In genomic region chr3:108204470-108204869, GRCm38 (mm10) we compare ENCODE assay signal across 23 mouse cellular contexts. TPM values are rescaled to one million over a fixed set of nuclear protein-coding genes. Genes with fewer than 3 reads are reported as not detected.
A peak's percentile ranks its signal among the peaks of the same experiment; 100 is the strongest.
DNase-seq lines count a peak whose midpoint lies in the region; ATAC-seq and TF ChIP-seq lines count a peak whose summit lies in the region.
"Had no signal": no experiment of that assay in that cellular context is flagged by ENCODE, and none has a peak within 500 bp of the region (broad histone marks: within the 10 kb centered on the region; RNA-seq: fewer than 3 reads in every experiment).

No protein-coding gene starts in this region.

- peak; percentile 40 for DNase-seq in cerebellum, adult 9-11 months
- no peak for DNase-seq in midbrain, embryonic 14.5 days
- DNase-seq in midbrain, embryonic 11.5 days (ENCODE audit: low spot score, missing footprints) = no peak
- DNase-seq in ES-E14 (ENCODE audit: low read depth, low spot score) = no peak
- DNase-seq: adrenal gland, adult 8-10 months had no signal

- H3K9ac ChIP-seq in hindbrain, embryonic 12.5 days = no peak overlapping the region
- no peak overlapping the region for H3K9ac ChIP-seq in hindbrain, embryonic 16.5 days (ENCODE audit: low read depth, low read length)
- H3K9ac ChIP-seq in midbrain, embryonic 14.5 days (replicated peaks; ENCODE audit: low read length) = 0 out of 2 replicates have a peak overlapping the region, but pooled peaks have one; percentile 20
- no peak overlapping the region for H3K9ac ChIP-seq in midbrain, embryonic 11.5 days (ENCODE audit: low read length)
- H3K9ac ChIP-seq in ES-E14 (ENCODE audit: insufficient read depth, low read depth, low read length, poor library complexity, severe bottlenecking) = peak overlapping the region; percentile 9; the same call in 1 of the 2 replicates
- H3K9ac ChIP-seq: forebrain, embryonic 12.5 days; limb, embryonic 15.5 days; liver, embryonic 15.5 days; midbrain, embryonic 12.5 days; stomach, embryonic 15.5 days had no signal

- H3K4me3 ChIP-seq in hindbrain, embryonic 12.5 days = no peak overlapping the region
- H3K4me3 ChIP-seq in hindbrain, embryonic 16.5 days (ENCODE audit: low read length) = no peak overlapping the region
- H3K4me3 ChIP-seq in midbrain, embryonic 14.5 days (replicated peaks; ENCODE audit: low read depth, low read length) = no peak overlapping the region
- no peak overlapping the region for H3K4me3 ChIP-seq in midbrain, embryonic 11.5 days (ENCODE audit: low read depth, low read length)
- H3K4me3 ChIP-seq in ES-E14 (ENCODE audit: insufficient read depth in 1 of 2, low read depth in 1 of 2, low read length in 2 of 2, poor library complexity in 1 of 2, severe bottlenecking in 1 of 2) = peak overlapping the region in 1 of 2 experiments; percentile 18; a peak in 1 of 4 replicates
- H3K4me3 ChIP-seq: forebrain, embryonic 12.5 days; limb, embryonic 15.5 days; liver, embryonic 15.5 days; midbrain, embryonic 12.5 days; stomach, embryonic 15.5 days had no signal

- peaks cover 38% of the 10 kb centered on the region for H3K4me1 ChIP-seq in hindbrain, embryonic 12.5 days
- H3K4me1 ChIP-seq in hindbrain, embryonic 16.5 days (ENCODE audit: control insufficient read depth, insufficient read depth, low read depth, low read length) = peaks cover 15% of the 10 kb centered on the region
- H3K4me1 ChIP-seq in midbrain, embryonic 14.5 days (ENCODE audit: control insufficient read depth, insufficient read depth, low read length) = peaks cover 15% of the 10 kb centered on the region
- peaks cover 20% of the 10 kb centered on the region for H3K4me1 ChIP-seq in midbrain, embryonic 11.5 days (ENCODE audit: control insufficient read depth, insufficient read depth, low read length)
- peaks cover 2 to 32% of the 10 kb centered on the region in 2 experiments; a peak in 3 of 4 replicates for H3K4me1 ChIP-seq in ES-E14 (ENCODE audit: control insufficient read depth in 2 of 2, insufficient read depth in 2 of 2, low read length in 2 of 2, poor library complexity in 1 of 2)

- H3K27ac ChIP-seq in hindbrain, embryonic 12.5 days = 0 out of 2 replicates have a peak overlapping the region, but pooled peaks have one; percentile 23
- H3K27ac ChIP-seq in hindbrain, embryonic 16.5 days (ENCODE audit: low read depth, low read length) = no peak overlapping the region
- H3K27ac ChIP-seq in midbrain, embryonic 14.5 days (replicated peaks; ENCODE audit: low read depth, low read length) = no peak overlapping the region
- no peak overlapping the region for H3K27ac ChIP-seq in midbrain, embryonic 11.5 days (ENCODE audit: low read depth, low read length)
- H3K27ac ChIP-seq in ES-E14 (ENCODE audit: insufficient read depth, low read depth, low read length, poor library complexity, severe bottlenecking) = no peak overlapping the region
- H3K27ac ChIP-seq: kidney, postnatal 0 days; limb, embryonic 15.5 days; liver, embryonic 15.5 days; stomach, embryonic 15.5 days had no signal

- ATAC-seq in cerebellum, adult (ENCODE audit: insufficient number of reproducible peaks, low FRiP score, low TSS enrichment) = no peak
- ATAC-seq in hindbrain, embryonic 12.5 days (ENCODE audit: low FRiP score) = no peak
- ATAC-seq in hindbrain, embryonic 16.5 days = no peak
- no peak for ATAC-seq in midbrain, embryonic 14.5 days (ENCODE audit: low FRiP score, low TSS enrichment)
- no peak for ATAC-seq in midbrain, embryonic 11.5 days (ENCODE audit: low FRiP score)
- ATAC-seq: CD4-positive, CD25-positive, alpha-beta regulatory T cell, adult 4 months; inflammation-experienced regulatory T-cells, adult 6 months had no signal

- in situ Hi-C loops in ES-E14 (cut with MboI; ENCODE audit: low sequenced_read_pairs in 2 of 2, unreplicated experiment in 2 of 2) = no loop called here

- H3K36me3 ChIP-seq in hindbrain, embryonic 12.5 days = peaks cover 65% of the 10 kb centered on the region
- H3K36me3 ChIP-seq in hindbrain, embryonic 16.5 days (ENCODE audit: control insufficient read depth, insufficient read depth, low read length) = peaks cover 22% of the 10 kb centered on the region
- H3K36me3 ChIP-seq in midbrain, embryonic 14.5 days (ENCODE audit: control insufficient read depth, insufficient read depth, low read length) = peaks cover 67% of the 10 kb centered on the region
- peaks cover 17% of the 10 kb centered on the region for H3K36me3 ChIP-seq in midbrain, embryonic 11.5 days (ENCODE audit: control insufficient read depth, insufficient read depth, low read length)
- peaks cover 26% of the 10 kb centered on the region; the same call in 1 of the 2 replicates for H3K36me3 ChIP-seq in ES-E14 (ENCODE audit: control insufficient read depth, insufficient read depth, low read length, poor library complexity, severe bottlenecking)

- no peak overlapping the region for H3K4me2 ChIP-seq in hindbrain, embryonic 12.5 days (replicated peaks)
- H3K4me2 ChIP-seq in hindbrain, embryonic 16.5 days (ENCODE audit: low read length) = no peak overlapping the region
- H3K4me2 ChIP-seq in midbrain, embryonic 14.5 days (ENCODE audit: low read length) = no peak overlapping the region
- H3K4me2 ChIP-seq in midbrain, embryonic 11.5 days = no peak overlapping the region
- H3K4me2 ChIP-seq: forebrain, embryonic 12.5 days; heart, embryonic 11.5 days; limb, embryonic 15.5 days; liver, embryonic 15.5 days; midbrain, embryonic 12.5 days; stomach, embryonic 15.5 days had no signal

- H3K9me3 ChIP-seq in hindbrain, embryonic 12.5 days (replicated peaks) = no peaks in the 10 kb centered on the region
- H3K9me3 ChIP-seq in hindbrain, embryonic 16.5 days (ENCODE audit: control insufficient read depth, low read length) = no peaks in the 10 kb centered on the region
- H3K9me3 ChIP-seq in midbrain, embryonic 14.5 days (ENCODE audit: control insufficient read depth, low read length) = no peaks in the 10 kb centered on the region
- no peaks in the 10 kb centered on the region for H3K9me3 ChIP-seq in midbrain, embryonic 11.5 days (ENCODE audit: control insufficient read depth, low read length)
- no peaks in the 10 kb centered on the region for H3K9me3 ChIP-seq in ES-E14 (ENCODE audit: control insufficient read depth, insufficient read depth, low read depth, low read length)
- H3K9me3 ChIP-seq: forebrain, embryonic 12.5 days; G1E; limb, embryonic 15.5 days; liver, embryonic 15.5 days; midbrain, embryonic 12.5 days; stomach, embryonic 15.5 days had no signal

- WGBS in hindbrain, embryonic 12.5 days = 89% methylated on average over 11 of the region's 11 CpGs
- WGBS in hindbrain, embryonic 16.5 days = 87% methylated on average over 11 of the region's 11 CpGs
- WGBS in midbrain, embryonic 14.5 days = 94% methylated on average over 11 of the region's 11 CpGs
- WGBS in midbrain, embryonic 11.5 days = 86% methylated on average over 11 of the region's 11 CpGs

- H3K27me3 ChIP-seq in hindbrain, embryonic 12.5 days = no peaks in the 10 kb centered on the region
- H3K27me3 ChIP-seq in hindbrain, embryonic 16.5 days (replicated peaks; ENCODE audit: control insufficient read depth, insufficient read depth, low read length) = no peaks in the 10 kb centered on the region
- no peaks in the 10 kb centered on the region for H3K27me3 ChIP-seq in midbrain, embryonic 14.5 days (ENCODE audit: control insufficient read depth, insufficient read depth, low read length)
- no peaks in the 10 kb centered on the region for H3K27me3 ChIP-seq in midbrain, embryonic 11.5 days (ENCODE audit: control insufficient read depth, insufficient read depth, low read length)
- H3K27me3 ChIP-seq: forebrain, embryonic 12.5 days; limb, embryonic 15.5 days; liver, embryonic 15.5 days; midbrain, embryonic 12.5 days; stomach, embryonic 15.5 days had no signal

TF ChIP-seq in ES-E14, 5 proteins besides CTCF, POLR2A, EP300 and RAD21 (continues in another document):
- TF ChIP-seq CHD2 (IDR thresholded peaks at IDR 0.05; ENCODE audit: low read depth, low read length) (no peak), HCFC1 (IDR thresholded peaks at IDR 0.05; ENCODE audit: borderline replicate concordance, insufficient read depth, low read length) (no peak)

RNA-seq across cellular contexts. Expression of gene Cyb561d1, which starts 3.5 kb away (rescaled TPM):
- polyA plus RNA-seq in hindbrain, embryonic 12.5 days (2016; fragmentation: Nextera tagmentation; extraction: Ambion mirVana) = 5.0 and 5.6 TPM in 2 replicates
- 2.7 and 3.9 TPM in 2 replicates for polyA plus RNA-seq in hindbrain, embryonic 16.5 days (2015; fragmentation: Nextera tagmentation; extraction: Ambion mirVana)
- 2.7 and 4.3 TPM in 2 replicates for polyA plus RNA-seq in midbrain, embryonic 14.5 days (2014; fragmentation: Nextera tagmentation; extraction: Ambion mirVana)
- polyA plus RNA-seq in midbrain, embryonic 11.5 days (2014; fragmentation: Nextera tagmentation; extraction: Ambion mirVana) = 2.3 and 3.0 TPM in 2 replicates
- 2.2 and 3.9 TPM in 2 replicates for total RNA-seq in ES-E14 (2012; rRNA removed)

RNA-seq across cellular contexts. Expression of gene Atxn7l2, which starts 6.3 kb away (rescaled TPM):
- polyA plus RNA-seq in hindbrain, embryonic 12.5 days (2016; fragmentation: Nextera tagmentation; extraction: Ambion mirVana) = 27.6 and 29.6 TPM in 2 replicates
- 19.6 and 21.4 TPM in 2 replicates for polyA plus RNA-seq in hindbrain, embryonic 16.5 days (2015; fragmentation: Nextera tagmentation; extraction: Ambion mirVana)
- polyA plus RNA-seq in midbrain, embryonic 14.5 days (2014; fragmentation: Nextera tagmentation; extraction: Ambion mirVana) = 26.5 and 27.9 TPM in 2 replicates
- polyA plus RNA-seq in midbrain, embryonic 11.5 days (2014; fragmentation: Nextera tagmentation; extraction: Ambion mirVana) = 16.9 and 18.3 TPM in 2 replicates
- total RNA-seq in ES-E14 (2012; rRNA removed) = 9.1 and 9.5 TPM in 2 replicates

RNA-seq across cellular contexts. Expression of gene Amigo1, which starts 18.3 kb away (rescaled TPM):
- 10.7 and 13.1 TPM in 2 replicates for polyA plus RNA-seq in hindbrain, embryonic 12.5 days (2016; fragmentation: Nextera tagmentation; extraction: Ambion mirVana)
- polyA plus RNA-seq in hindbrain, embryonic 16.5 days (2015; fragmentation: Nextera tagmentation; extraction: Ambion mirVana) = 9.8 and 13.3 TPM in 2 replicates
- 10.2 and 10.3 TPM in 2 replicates for polyA plus RNA-seq in midbrain, embryonic 14.5 days (2014; fragmentation: Nextera tagmentation; extraction: Ambion mirVana)
- polyA plus RNA-seq in midbrain, embryonic 11.5 days (2014; fragmentation: Nextera tagmentation; extraction: Ambion mirVana) = 4.2 and 4.3 TPM in 2 replicates
- 2.1 and 5.5 TPM in 2 replicates for total RNA-seq in ES-E14 (2012; rRNA removed)

RNA-seq across cellular contexts. Expression of gene Sypl2, which starts 22.0 kb away (rescaled TPM):
- 0.58 and 0.72 TPM in 2 replicates for polyA plus RNA-seq in hindbrain, embryonic 12.5 days (2016; fragmentation: Nextera tagmentation; extraction: Ambion mirVana)
- 0.35 and 1.4 TPM in 2 replicates for polyA plus RNA-seq in hindbrain, embryonic 16.5 days (2015; fragmentation: Nextera tagmentation; extraction: Ambion mirVana)
- polyA plus RNA-seq in midbrain, embryonic 14.5 days (2014; fragmentation: Nextera tagmentation; extraction: Ambion mirVana) = 0.42 and 0.43 TPM in 2 replicates
- polyA plus RNA-seq in midbrain, embryonic 11.5 days (2014; fragmentation: Nextera tagmentation; extraction: Ambion mirVana) = 0.93 and 1.3 TPM in 2 replicates
- 0.62 and 1.6 TPM in 2 replicates for total RNA-seq in ES-E14 (2012; rRNA removed)
- total RNA-seq: granulocyte monocyte progenitor cell, adult 5-6 weeks; megakaryocyte progenitor cell, adult 5-6 weeks; neutrophil, adult 5-6 weeks had no signal
- polyA plus RNA-seq: G1E; inflammation-experienced regulatory T-cells, adult 6 months had no signal

RNA-seq across cellular contexts. Expression of gene Gpr61, which starts 49.8 kb away (rescaled TPM):
- 0.72 and 1.2 TPM in 2 replicates for polyA plus RNA-seq in hindbrain, embryonic 12.5 days (2016; fragmentation: Nextera tagmentation; extraction: Ambion mirVana)
- polyA plus RNA-seq in hindbrain, embryonic 16.5 days (2015; fragmentation: Nextera tagmentation; extraction: Ambion mirVana) = 8.4 and 10.6 TPM in 2 replicates
- polyA plus RNA-seq in midbrain, embryonic 14.5 days (2014; fragmentation: Nextera tagmentation; extraction: Ambion mirVana) = 1.4 and 2.6 TPM in 2 replicates
- polyA plus RNA-seq in midbrain, embryonic 11.5 days (2014; fragmentation: Nextera tagmentation; extraction: Ambion mirVana) = 0.19 and 0.40 TPM in 2 replicates
- 0.09 and 0.16 TPM in 2 replicates for total RNA-seq in ES-E14 (2012; rRNA removed)
- total RNA-seq: gastrocnemius, adult 8-10 months; granulocyte monocyte progenitor cell, adult 5-6 weeks; megakaryocyte progenitor cell, adult 5-6 weeks had no signal
- polyA plus RNA-seq: G1E; inflammation-experienced regulatory T-cells, adult 6 months; kidney, adult 2 months; kidney, postnatal 0 days had no signal

Comparison
In these comparisons a context has a peak if more than half of its experiments do, and no peak if none do; other contexts are left out.
1. H3K9ac ChIP-seq: peak in midbrain, embryonic 14.5 days (single experiment) and ES-E14 (single experiment); none in hindbrain, embryonic 12.5 days (single experiment), hindbrain, embryonic 16.5 days (single experiment) and midbrain, embryonic 11.5 days (single experiment).